Mouse (Mus musculus): ENCODE measurements around the gene Apeh. TPM values are rescaled to one million over a fixed set of nuclear protein-coding genes. Genes with fewer than 3 reads are reported as not detected.

The Apeh gene
- polyA plus RNA-seq, 1 experiment from 2014 or later = 84.4 TPM

- no peaks in the 10 kb centered on the region for H3K9me3 ChIP-seq
- H3K4me3 ChIP-seq = no peak overlapping the region
- peaks cover 33% of the 10 kb centered on the region for H3K4me1 ChIP-seq
- peaks cover 61% of the 10 kb centered on the region for H3K36me3 ChIP-seq
- 71% methylated on average over 7 of the region's 7 CpGs for WGBS
- H3K27me3 ChIP-seq (ENCODE audit: insufficient read depth, poor library complexity, severe bottlenecking) = no peaks in the 10 kb centered on the region
- DNase-seq (ENCODE audit: low spot score) = no peak
- H3K27ac ChIP-seq = no peak overlapping the region
Measured at GRCm38 (mm10) chr9:108052411-108052810, 42.0 kb downstream of the Apeh start.

GRCm38 (mm10) chr9:108051931-108052220 lies 42.5 kb downstream of the Apeh start:
- Histone ChIP-seq H3K27ac (no peak overlapping the region), H3K36me3 (peaks cover 61% of the 10 kb centered on the region), H3K4me1 (peaks cover 38% of the 10 kb centered on the region), H3K9me3 (no peaks in the 10 kb centered on the region), H3K27me3 (ENCODE audit: insufficient read depth, poor library complexity, severe bottlenecking) (no peaks in the 10 kb centered on the region), H3K4me3 (no peak overlapping the region)
- no peak for DNase-seq (ENCODE audit: low spot score)
- WGBS = 82% methylated on average over 4 of the region's 4 CpGs

GRCm38 (mm10) chr9:108051184-108051930 lies 43.0 kb downstream of the Apeh start:
- peaks cover 61% of the 10 kb centered on the region for H3K36me3 ChIP-seq
- H3K27me3 ChIP-seq (ENCODE audit: insufficient read depth, poor library complexity, severe bottlenecking) = no peaks in the 10 kb centered on the region
- no peaks in the 10 kb centered on the region for H3K9me3 ChIP-seq
- no peak overlapping the region for H3K4me3 ChIP-seq
- H3K27ac ChIP-seq = no peak overlapping the region
- DNase-seq (ENCODE audit: low spot score) = no peak
- peaks cover 43% of the 10 kb centered on the region for H3K4me1 ChIP-seq
- 91% methylated on average over 15 of the region's 15 CpGs for WGBS

- Histone ChIP-seq H3K9me3 (no peaks in the 10 kb centered on the region), H3K4me1 (peaks cover 44% of the 10 kb centered on the region), H3K27ac (peak overlapping the region; percentile 84), H3K4me3 (peak overlapping the region; percentile 69), H3K27me3 (ENCODE audit: insufficient read depth, poor library complexity, severe bottlenecking) (no peaks in the 10 kb centered on the region), H3K36me3 (peaks cover 61% of the 10 kb centered on the region)
- DNase-seq (ENCODE audit: low spot score) = peak; percentile 84
- 41% methylated on average over 15 of the region's 15 CpGs for WGBS
Measured at GRCm38 (mm10) chr9:108049561-108050251, 44.7 kb downstream of the Apeh start.

GRCm38 (mm10) chr9:108049016-108049455 lies 45.4 kb downstream of the Apeh start, which contains the start of gene Gmppb:
Gene Gmppb, plus strand, starts transcription at chr9:108049242.
- H3K27ac ChIP-seq = peak within 1 kb of the TSS; percentile 84
- no peaks in the 10 kb centered on the region for H3K27me3 ChIP-seq (ENCODE audit: insufficient read depth, poor library complexity, severe bottlenecking)
- H3K4me3 ChIP-seq = peak within 1 kb of the TSS; percentile 69
- DNase-seq (ENCODE audit: low spot score) = peak; percentile 99
- H3K36me3 ChIP-seq = peaks cover 58% of the 10 kb centered on the region
- WGBS = under 1% methylated on average over 36 of the region's 39 CpGs
- no peaks in the 10 kb centered on the region for H3K9me3 ChIP-seq
- H3K4me1 ChIP-seq = peaks cover 44% of the 10 kb centered on the region

- peak overlapping the region; percentile 84 for H3K27ac ChIP-seq
- DNase-seq (ENCODE audit: low spot score) = no peak
- WGBS = under 1% methylated on average over 19 of the region's 19 CpGs
- H3K4me3 ChIP-seq = peak overlapping the region; percentile 69
- peaks cover 55% of the 10 kb centered on the region for H3K36me3 ChIP-seq
- no peaks in the 10 kb centered on the region for H3K9me3 ChIP-seq
- peaks cover 44% of the 10 kb centered on the region for H3K4me1 ChIP-seq
- no peaks in the 10 kb centered on the region for H3K27me3 ChIP-seq (ENCODE audit: insufficient read depth, poor library complexity, severe bottlenecking)
Measured at GRCm38 (mm10) chr9:108048566-108048955, 45.8 kb downstream of the Apeh start.

- H3K9me3 ChIP-seq = no peaks in the 10 kb centered on the region
- H3K4me1 ChIP-seq = peaks cover 37% of the 10 kb centered on the region
- DNase-seq (ENCODE audit: low spot score) = no peak
- 36% methylated on average over 17 of the region's 17 CpGs for WGBS
- peak overlapping the region; percentile 84 for H3K27ac ChIP-seq
- H3K4me3 ChIP-seq = peak overlapping the region; percentile 69
- peaks cover 61% of the 10 kb centered on the region for H3K36me3 ChIP-seq
- no peaks in the 10 kb centered on the region for H3K27me3 ChIP-seq (ENCODE audit: insufficient read depth, poor library complexity, severe bottlenecking)
Measured at GRCm38 (mm10) chr9:108047601-108048565, 46.5 kb downstream of the Apeh start.

GRCm38 (mm10) chr9:108046582-108046981 lies 47.8 kb downstream of the Apeh start:
- WGBS = 95% methylated on average over 4 of the region's 4 CpGs
- Histone ChIP-seq H3K27ac (no peak overlapping the region), H3K4me1 (peaks cover 30% of the 10 kb centered on the region), H3K9me3 (no peaks in the 10 kb centered on the region), H3K4me3 (no peak overlapping the region), H3K27me3 (ENCODE audit: insufficient read depth, poor library complexity, severe bottlenecking) (no peaks in the 10 kb centered on the region), H3K36me3 (peaks cover 67% of the 10 kb centered on the region)
- no peak for DNase-seq (ENCODE audit: low spot score)

GRCm38 (mm10) chr9:108044751-108045492 lies 49.5 kb downstream of the Apeh start:
- WGBS = 95% methylated on average over 8 of the region's 8 CpGs
- Histone ChIP-seq H3K9me3 (no peaks in the 10 kb centered on the region), H3K4me1 (peaks cover 29% of the 10 kb centered on the region), H3K4me3 (no peak overlapping the region), H3K27me3 (ENCODE audit: insufficient read depth, poor library complexity, severe bottlenecking) (no peaks in the 10 kb centered on the region), H3K27ac (no peak overlapping the region), H3K36me3 (peaks cover 68% of the 10 kb centered on the region)
- DNase-seq (ENCODE audit: low spot score) = no peak

Small RNAs within 50 kb of the gene (microRNA-seq; reads per million reads assigned to microRNA genes)
- gene Gm47303 (not detected), gene Mir7088 (not detected)

Other genes starting within 250 kb of the Apeh start
- gene Rbm6, start 221.4 kb downstream of the Apeh start, polyA plus RNA-seq (2016; fragmentation: Nextera tagmentation; extraction: Ambion mirVana) = 59.6 and 67.1 TPM in 2 replicates
- gene Mon1a, start 206.5 kb downstream of the Apeh start, polyA plus RNA-seq (2016; fragmentation: Nextera tagmentation; extraction: Ambion mirVana) = 10.7 and 10.8 TPM in 2 replicates
- gene Mst1r, start 187.7 kb downstream of the Apeh start, polyA plus RNA-seq (2016; fragmentation: Nextera tagmentation; extraction: Ambion mirVana) = 3.8 and 4.1 TPM in 2 replicates
- not detected in 2 replicates for gene Actl11, start 166.1 kb downstream of the Apeh start, polyA plus RNA-seq (2016; fragmentation: Nextera tagmentation; extraction: Ambion mirVana)
- 0.79 and 2.3 TPM in 2 replicates for gene Camkv, start 158.9 kb downstream of the Apeh start, polyA plus RNA-seq (2016; fragmentation: Nextera tagmentation; extraction: Ambion mirVana)
- gene Traip, start 144.5 kb downstream of the Apeh start, polyA plus RNA-seq (2016; fragmentation: Nextera tagmentation; extraction: Ambion mirVana) = 18.7 and 30.8 TPM in 2 replicates
- 29.4 and 33.6 TPM in 2 replicates for gene Uba7, start 119.1 kb downstream of the Apeh start, polyA plus RNA-seq (2016; fragmentation: Nextera tagmentation; extraction: Ambion mirVana)
- gene Gm20661, start 111.5 kb downstream of the Apeh start, polyA plus RNA-seq (2016; fragmentation: Nextera tagmentation; extraction: Ambion mirVana) = 2.2 and 3.4 TPM in 2 replicates
- gene Inka1, start 108.7 kb downstream of the Apeh start, polyA plus RNA-seq (2016; fragmentation: Nextera tagmentation; extraction: Ambion mirVana) = 58.7 and 71.1 TPM in 2 replicates
- 4.0 and 5.2 TPM in 2 replicates for gene Cdhr4, start 102.1 kb downstream of the Apeh start, polyA plus RNA-seq (2016; fragmentation: Nextera tagmentation; extraction: Ambion mirVana)
- 0.69 and 1.0 TPM in 2 replicates for gene Gm20662, start 98.3 kb downstream of the Apeh start, polyA plus RNA-seq (2016; fragmentation: Nextera tagmentation; extraction: Ambion mirVana)
- 40.7 and 42.3 TPM in 2 replicates for gene Ip6k1, start 92.1 kb downstream of the Apeh start, polyA plus RNA-seq (2016; fragmentation: Nextera tagmentation; extraction: Ambion mirVana)
- 30.4 and 30.7 TPM in 2 replicates for gene Gmppb, start 45.4 kb downstream of the Apeh start, polyA plus RNA-seq (2016; fragmentation: Nextera tagmentation; extraction: Ambion mirVana)
- 2.5 and 3.2 TPM in 2 replicates for gene Amigo3, start 41.4 kb downstream of the Apeh start, polyA plus RNA-seq (2016; fragmentation: Nextera tagmentation; extraction: Ambion mirVana)
- 1.6 TPM in 2 replicates for gene Mst1, start 14.2 kb downstream of the Apeh start, polyA plus RNA-seq (2016; fragmentation: Nextera tagmentation; extraction: Ambion mirVana)
- 31.8 and 33.1 TPM in 2 replicates for gene Rnf123, start 11.3 kb downstream of the Apeh start, polyA plus RNA-seq (2016; fragmentation: Nextera tagmentation; extraction: Ambion mirVana)
- gene Bsn, start 95.8 kb upstream of the Apeh start, polyA plus RNA-seq (2016; fragmentation: Nextera tagmentation; extraction: Ambion mirVana) = 1.3 and 1.4 TPM in 2 replicates
- 128 and 197 TPM in 2 replicates for gene Dag1, start 169.4 kb upstream of the Apeh start, polyA plus RNA-seq (2016; fragmentation: Nextera tagmentation; extraction: Ambion mirVana)
- 21.4 and 24.2 TPM in 2 replicates for gene Nicn1, start 195.8 kb upstream of the Apeh start, polyA plus RNA-seq (2016; fragmentation: Nextera tagmentation; extraction: Ambion mirVana)
- gene Amt, start 202.2 kb upstream of the Apeh start, polyA plus RNA-seq (2016; fragmentation: Nextera tagmentation; extraction: Ambion mirVana) = 15.3 and 16.1 TPM in 2 replicates
- gene Rhoa, start 211.5 kb upstream of the Apeh start, polyA plus RNA-seq (2016; fragmentation: Nextera tagmentation; extraction: Ambion mirVana) = 277 and 285 TPM in 2 replicates
- 28.2 and 30.3 TPM in 2 replicates for gene Tcta, start 211.6 kb upstream of the Apeh start, polyA plus RNA-seq (2016; fragmentation: Nextera tagmentation; extraction: Ambion mirVana)
- 1,031 and 1,079 TPM in 2 replicates for gene Gpx1, start 244.3 kb upstream of the Apeh start, polyA plus RNA-seq (2016; fragmentation: Nextera tagmentation; extraction: Ambion mirVana)

Measured in heart, embryonic 10.5 days (tissue).